Mouse (Mus musculus): ENCODE results near the gene St7. TPM values are rescaled to one million over a fixed set of nuclear protein-coding genes. Genes with fewer than 3 reads are reported as not detected.

Gene St7
- polyA plus RNA-seq, 1 experiment = 8.4 TPM

DNA sequence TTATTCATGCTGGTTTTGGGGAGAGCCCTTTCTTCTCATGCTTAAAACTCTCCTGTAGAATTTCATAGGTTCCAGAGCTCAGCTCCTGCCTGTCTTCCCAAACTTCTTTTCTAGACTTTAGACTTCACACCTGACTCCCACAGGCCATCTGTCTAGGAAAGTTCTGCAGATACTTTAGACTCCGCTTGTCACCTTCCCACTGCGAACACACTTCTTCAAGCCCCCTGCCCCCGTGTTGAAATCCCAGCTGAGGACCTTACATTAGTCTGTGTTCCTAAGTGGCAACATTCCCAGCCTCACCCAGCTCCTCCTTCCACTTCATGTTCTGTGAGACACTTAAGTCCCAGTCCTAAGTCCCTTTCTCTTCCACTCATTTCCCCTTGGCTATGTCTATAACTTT is 221.6 kb downstream of the St7 start:
- Histone ChIP-seq H3K79me3 (ENCODE audit: low read depth) (no peaks in the 10 kb centered on the region), H3K79me2 (ENCODE audit: control insufficient read depth, insufficient read depth) (no peaks in the 10 kb centered on the region), H3K27me3 (ENCODE audit: control insufficient read depth, insufficient read depth, insufficient read length) (no peaks in the 10 kb centered on the region), H3ac (ENCODE audit: control insufficient read depth, insufficient read length, low read depth) (no peak overlapping the region), H3K4me3 (ENCODE audit: insufficient read depth, poor library complexity, severe bottlenecking) (no peak overlapping the region), H3K36me3 (ENCODE audit: control insufficient read depth, insufficient read depth) (peaks cover 3% of the 10 kb centered on the region)
- TF ChIP-seq FOSL1 (IDR thresholded peaks at IDR 0.05; ENCODE audit: insufficient read depth, low read length, poor library complexity, severe bottlenecking) (no peak), CTCF (IDR thresholded peaks at IDR 0.05; ENCODE audit: control insufficient read depth, insufficient read depth, insufficient read length) (no peak), USF1 (IDR thresholded peaks at IDR 0.05; ENCODE audit: low read depth) (no peak), MYOD1 (IDR thresholded peaks at IDR 0.05; ENCODE audit: control insufficient read depth, insufficient read length, low read depth) (no peak), MYOG (IDR thresholded peaks at IDR 0.05; ENCODE audit: control insufficient read depth, extremely low read depth, insufficient read length) (no peak), CEBPB (IDR thresholded peaks at IDR 0.05; ENCODE audit: low read depth) (no peak), MAX (IDR thresholded peaks at IDR 0.05) (no peak)

DNA sequence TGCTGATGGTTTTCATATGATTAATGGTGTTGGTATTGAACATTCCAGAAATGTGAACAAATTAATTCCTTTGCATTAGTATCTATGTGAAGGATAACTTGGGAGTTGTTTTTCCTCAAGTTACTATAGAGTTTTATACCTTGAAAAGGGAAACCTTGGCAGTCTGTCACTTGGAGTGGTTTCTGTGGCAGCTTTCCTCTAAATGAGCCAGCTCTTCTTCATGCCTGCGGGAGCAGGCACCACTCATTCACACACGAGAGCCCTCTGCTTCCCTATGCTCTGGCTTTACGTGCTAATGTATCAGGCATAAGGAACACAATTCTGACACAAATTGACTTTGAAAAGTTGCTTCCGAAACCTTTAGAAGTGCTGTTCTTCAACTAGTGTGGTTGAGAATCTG is 224.5 kb downstream of the St7 start:
- Histone ChIP-seq H3K27me3 (ENCODE audit: control insufficient read depth, insufficient read depth, insufficient read length) (no peaks in the 10 kb centered on the region), H3K36me3 (ENCODE audit: control insufficient read depth, insufficient read depth) (peaks cover 1% of the 10 kb centered on the region), H3K79me3 (ENCODE audit: low read depth) (no peaks in the 10 kb centered on the region), H3K79me2 (ENCODE audit: control insufficient read depth, insufficient read depth) (no peaks in the 10 kb centered on the region), H3K4me3 (ENCODE audit: insufficient read depth, poor library complexity, severe bottlenecking) (no peak overlapping the region), H3ac (ENCODE audit: control insufficient read depth, insufficient read length, low read depth) (no peak overlapping the region)
- TF ChIP-seq CEBPB (IDR thresholded peaks at IDR 0.05; ENCODE audit: low read depth) (no peak), MYOG (IDR thresholded peaks at IDR 0.05; ENCODE audit: control insufficient read depth, extremely low read depth, insufficient read length) (no peak), FOSL1 (IDR thresholded peaks at IDR 0.05; ENCODE audit: insufficient read depth, low read length, poor library complexity, severe bottlenecking) (no peak), CTCF (IDR thresholded peaks at IDR 0.05; ENCODE audit: control insufficient read depth, insufficient read depth, insufficient read length) (no peak), MAX (IDR thresholded peaks at IDR 0.05) (no peak), MYOD1 (IDR thresholded peaks at IDR 0.05; ENCODE audit: control insufficient read depth, insufficient read length, low read depth) (no peak), USF1 (IDR thresholded peaks at IDR 0.05; ENCODE audit: low read depth) (no peak)

DNA sequence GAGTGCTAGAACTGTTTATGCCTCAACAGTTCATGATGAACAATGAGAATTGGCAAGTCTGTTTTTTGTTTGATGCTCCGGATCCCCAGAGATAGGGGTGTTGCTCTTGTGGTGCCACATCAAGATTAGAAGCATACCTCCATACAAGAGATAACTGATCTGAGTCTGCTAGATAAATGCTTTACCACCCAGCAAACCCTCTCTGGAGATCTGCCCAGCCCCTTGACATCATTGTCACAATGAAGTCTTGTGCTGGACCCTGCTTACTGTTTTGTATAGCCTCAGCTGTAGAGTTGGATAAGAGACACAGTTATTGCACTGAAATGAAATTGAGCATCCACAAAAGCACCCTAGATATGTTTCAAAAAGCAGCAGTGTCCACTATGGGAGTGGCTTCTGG is 229.4 kb downstream of the St7 start:
- Histone ChIP-seq H3K79me2 (ENCODE audit: control insufficient read depth, insufficient read depth) (no peaks in the 10 kb centered on the region), H3ac (ENCODE audit: control insufficient read depth, insufficient read length, low read depth) (no peak overlapping the region), H3K27me3 (ENCODE audit: control insufficient read depth, insufficient read depth, insufficient read length) (no peaks in the 10 kb centered on the region), H3K79me3 (ENCODE audit: low read depth) (no peaks in the 10 kb centered on the region), H3K4me3 (ENCODE audit: insufficient read depth, poor library complexity, severe bottlenecking) (no peak overlapping the region), H3K36me3 (ENCODE audit: control insufficient read depth, insufficient read depth) (no peaks in the 10 kb centered on the region)
- TF ChIP-seq MYOD1 (IDR thresholded peaks at IDR 0.05; ENCODE audit: control insufficient read depth, insufficient read length, low read depth) = no peak
- TF ChIP-seq FOSL1 (IDR thresholded peaks at IDR 0.05; ENCODE audit: insufficient read depth, low read length, poor library complexity, severe bottlenecking) = no peak
- TF ChIP-seq MAX (IDR thresholded peaks at IDR 0.05) = no peak
- TF ChIP-seq CEBPB (IDR thresholded peaks at IDR 0.05; ENCODE audit: low read depth) = no peak
- no peak for TF ChIP-seq USF1 (IDR thresholded peaks at IDR 0.05; ENCODE audit: low read depth)
- no peak for TF ChIP-seq MYOG (IDR thresholded peaks at IDR 0.05; ENCODE audit: control insufficient read depth, extremely low read depth, insufficient read length)
- TF ChIP-seq CTCF (IDR thresholded peaks at IDR 0.05; ENCODE audit: control insufficient read depth, insufficient read depth, insufficient read length) = no peak

DNA sequence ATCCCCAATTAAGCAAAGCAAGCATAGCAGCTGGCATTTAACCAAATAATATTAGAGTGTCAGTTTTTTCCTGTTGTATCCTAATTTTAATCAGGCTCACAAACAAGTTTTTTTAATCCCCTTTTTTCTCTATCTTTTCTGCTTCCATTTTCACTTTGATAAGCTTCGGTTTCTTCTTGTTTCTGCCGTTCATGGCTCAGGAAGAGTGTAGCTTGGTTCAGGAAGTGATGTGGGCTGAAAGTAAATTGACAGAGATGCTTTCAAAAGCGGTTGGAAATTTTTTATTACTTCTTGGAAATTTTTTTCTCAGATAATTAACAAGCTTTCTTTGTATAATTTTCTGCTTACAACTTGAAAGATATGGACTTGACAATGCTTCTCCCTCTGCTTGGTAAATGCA is 230.2 kb downstream of the St7 start:
- Histone ChIP-seq H3K79me2 (ENCODE audit: control insufficient read depth, insufficient read depth) (no peaks in the 10 kb centered on the region), H3K36me3 (ENCODE audit: control insufficient read depth, insufficient read depth) (no peaks in the 10 kb centered on the region), H3K27me3 (ENCODE audit: control insufficient read depth, insufficient read depth, insufficient read length) (no peaks in the 10 kb centered on the region), H3K79me3 (ENCODE audit: low read depth) (no peaks in the 10 kb centered on the region), H3K4me3 (ENCODE audit: insufficient read depth, poor library complexity, severe bottlenecking) (no peak overlapping the region), H3ac (ENCODE audit: control insufficient read depth, insufficient read length, low read depth) (no peak overlapping the region)
- TF ChIP-seq MYOG (IDR thresholded peaks at IDR 0.05; ENCODE audit: control insufficient read depth, extremely low read depth, insufficient read length) = no peak
- no peak for TF ChIP-seq CTCF (IDR thresholded peaks at IDR 0.05; ENCODE audit: control insufficient read depth, insufficient read depth, insufficient read length)
- TF ChIP-seq MYOD1 (IDR thresholded peaks at IDR 0.05; ENCODE audit: control insufficient read depth, insufficient read length, low read depth) = no peak
- TF ChIP-seq USF1 (IDR thresholded peaks at IDR 0.05; ENCODE audit: low read depth) = no peak
- TF ChIP-seq MAX (IDR thresholded peaks at IDR 0.05) = no peak
- TF ChIP-seq FOSL1 (IDR thresholded peaks at IDR 0.05; ENCODE audit: insufficient read depth, low read length, poor library complexity, severe bottlenecking) = no peak
- no peak for TF ChIP-seq CEBPB (IDR thresholded peaks at IDR 0.05; ENCODE audit: low read depth)

DNA sequence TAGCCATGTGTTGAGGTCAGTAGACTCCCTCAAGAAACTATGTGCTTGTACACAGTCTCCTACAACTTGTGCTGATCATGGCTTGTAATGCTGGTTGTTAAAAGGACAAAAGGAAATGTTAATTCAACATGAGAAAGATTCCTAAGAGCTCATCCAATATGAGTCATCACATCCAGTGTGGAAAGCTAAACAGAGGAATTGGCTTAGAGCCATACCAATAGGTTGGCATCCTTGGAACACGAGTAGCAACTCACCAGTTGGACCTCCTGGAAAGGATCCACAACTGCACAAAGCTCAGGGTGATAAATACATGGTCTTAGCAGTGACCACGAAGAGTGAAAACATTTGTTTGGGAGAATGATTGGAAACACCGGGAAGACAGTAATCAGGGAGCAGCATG is 230.6 kb downstream of the St7 start:
- no peaks in the 10 kb centered on the region for H3K79me3 ChIP-seq (ENCODE audit: low read depth)
- TF ChIP-seq MYOD1 (IDR thresholded peaks at IDR 0.05; ENCODE audit: control insufficient read depth, insufficient read length, low read depth) = no peak
- no peak for TF ChIP-seq MYOG (IDR thresholded peaks at IDR 0.05; ENCODE audit: control insufficient read depth, extremely low read depth, insufficient read length)
- TF ChIP-seq MAX (IDR thresholded peaks at IDR 0.05) = peak; percentile 34
- TF ChIP-seq USF1 (IDR thresholded peaks at IDR 0.05; ENCODE audit: low read depth) = no peak
- TF ChIP-seq CEBPB (IDR thresholded peaks at IDR 0.05; ENCODE audit: low read depth) = no peak
- no peak for TF ChIP-seq CTCF (IDR thresholded peaks at IDR 0.05; ENCODE audit: control insufficient read depth, insufficient read depth, insufficient read length)
- peak; percentile 26 for TF ChIP-seq FOSL1 (IDR thresholded peaks at IDR 0.05; ENCODE audit: insufficient read depth, low read length, poor library complexity, severe bottlenecking)
- no peaks in the 10 kb centered on the region for H3K79me2 ChIP-seq (ENCODE audit: control insufficient read depth, insufficient read depth)
- no peak overlapping the region for H3ac ChIP-seq (ENCODE audit: control insufficient read depth, insufficient read length, low read depth)
- no peak overlapping the region for H3K4me3 ChIP-seq (ENCODE audit: insufficient read depth, poor library complexity, severe bottlenecking)
- H3K36me3 ChIP-seq (ENCODE audit: control insufficient read depth, insufficient read depth) = no peaks in the 10 kb centered on the region
- H3K27me3 ChIP-seq (ENCODE audit: control insufficient read depth, insufficient read depth, insufficient read length) = no peaks in the 10 kb centered on the region
